Mouse (Mus musculus) stomach, embryonic 14.5 days (tissue): ENCODE measurements around the gene Dnm2. TPM values are rescaled to one million over a fixed set of nuclear protein-coding genes. Genes with fewer than 3 reads are reported as not detected.
A peak's percentile ranks its signal among the peaks of the same experiment; 100 is the strongest.

Experiments used
- ATAC-seq: fragments of 200-750 bp; cut with Nextera tagmentation; 2 replicates; pipeline ENCODE4 v1.8.0; 2017; ENCODE audit warnings: low read depth, moderate TSS enrichment; ENCODE audit not compliant: insufficient number of reproducible peaks, insufficient read depth, low FRiP score
- H3K27ac ChIP-seq: fragments of 300-500 bp; sonication (generic); 2 replicates; pipeline ENCODE4 v1.5.1; 2014; ENCODE audit warnings: mild to moderate bottlenecking, low read length, moderate library complexity, mixed read lengths
- H3K27me3 ChIP-seq: fragments of 300-500 bp; sonication (generic); 2 replicates; pipeline ENCODE4 v1.6.1; 2014; ENCODE audit warnings: low read length, control low read depth, mixed read lengths; ENCODE audit not compliant: control insufficient read depth, insufficient read depth
- H3K36me3 ChIP-seq: fragments of 300-500 bp; sonication (generic); 2 replicates; pipeline ENCODE4 v1.6.1; 2014; ENCODE audit warnings: mild to moderate bottlenecking, control low read depth, low read length, moderate library complexity, mixed read lengths; ENCODE audit not compliant: control insufficient read depth, insufficient read depth
- H3K4me1 ChIP-seq: fragments of 300-500 bp; sonication (generic); 2 replicates; pipeline ENCODE4 v1.6.1; 2014; ENCODE audit warnings: low read length, control low read depth, mixed read lengths; ENCODE audit not compliant: control insufficient read depth, insufficient read depth
- H3K4me2 ChIP-seq: fragments of 300-500 bp; sonication (generic); replicated peaks from 2 replicates; pipeline ENCODE4 v1.6.1; 2014; ENCODE audit warnings: low read depth, low read length, control low read depth
- H3K4me3 ChIP-seq: fragments of 300-500 bp; sonication (generic); 2 replicates; pipeline ENCODE4 v1.5.1; 2014; ENCODE audit warnings: low read depth, low read length, control low read depth
- H3K9ac ChIP-seq: fragments of 300-500 bp; sonication (generic); replicated peaks from 2 replicates; pipeline ENCODE4 v1.6.1; 2014; ENCODE audit warnings: low read depth, mild to moderate bottlenecking, control low read depth, low read length, moderate library complexity, mixed read lengths
- H3K9me3 ChIP-seq: fragments of 300-500 bp; sonication (generic); 2 replicates; pipeline ENCODE4 v1.6.1; 2016; ENCODE audit warnings: low read depth, low read length, control low read depth; ENCODE audit not compliant: control insufficient read depth
- WGBS: fragments of 180-500 bp; shearing (Covaris S2); extraction: QIAGEN DNeasy Blood & Tissue Kit; methylation state at CpG from one replicate; pipeline ENCODE4 v1.1.7; 2014; 5-methylcytosine and 5-hydroxymethylcytosine counted together
- microRNA-seq: library from miRNA; unstranded; fragments of <30 nt; microRNA quantifications from one replicate; pipeline ENCODE4, GENCODE M21; 2016
- polyA plus RNA-seq: library from polyadenylated mRNA; unstranded; fragments of >200 nt; fragmentation: Nextera tagmentation; extraction: Ambion mirVana; gene quantifications from 2 replicates; pipeline ENCODE4 v1.2.1, GENCODE M21; 2014

Dnm2 gene
- polyA plus RNA-seq, 1 experiment from 2014 or later = 61.6 TPM

DNA sequence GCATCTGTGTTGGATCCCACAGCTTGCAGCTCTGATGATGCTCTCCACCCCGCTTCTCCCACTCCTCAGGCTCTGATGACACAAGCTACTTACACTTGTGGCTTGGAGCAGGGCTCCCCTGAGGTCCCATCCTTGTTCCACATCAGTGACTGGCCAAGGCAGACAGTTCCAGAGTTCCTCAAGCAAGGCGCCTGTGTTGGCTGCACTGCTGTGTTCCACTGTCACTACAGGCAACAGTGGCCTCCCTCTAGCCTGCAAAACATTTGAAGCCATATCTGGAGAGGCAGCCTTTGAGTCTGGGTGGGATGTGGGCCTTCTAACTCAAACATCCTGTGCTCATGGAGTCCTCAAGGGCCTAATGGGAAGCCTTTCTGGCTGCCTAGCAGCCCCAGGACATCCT is 132.3 kb downstream of the Dnm2 start:
- H3K27ac ChIP-seq = no peak overlapping the region; the same call in 1 of the 2 replicates
- WGBS = 90% methylated on average over 2 of the region's 2 CpGs
- peaks cover 12% of the 10 kb centered on the region; the same call in 1 of the 2 replicates for H3K36me3 ChIP-seq
- H3K4me3 ChIP-seq = no peak overlapping the region
- no peak for ATAC-seq
- H3K4me1 ChIP-seq = peaks cover 6% of the 10 kb centered on the region; the same call in 1 of the 2 replicates
- no peaks in the 10 kb centered on the region for H3K27me3 ChIP-seq
- no peaks in the 10 kb centered on the region for H3K9me3 ChIP-seq
- no peak overlapping the region for H3K4me2 ChIP-seq
- no peak overlapping the region for H3K9ac ChIP-seq

Small RNA genes lying within 50 kb of the gene (microRNA-seq; reads per million reads assigned to microRNA genes)
- gene Mir199a-1 = 9.6 reads per million, percentile 20 among the genes with 10 or more reads in this experiment

Other genes with a start within 250 kb of the Dnm2 start
- 34.5 and 40.3 TPM in 2 replicates for gene Keap1, start 185.5 kb upstream of the Dnm2 start, polyA plus RNA-seq
- 0.27 and 0.48 TPM in 2 replicates for gene S1pr5, start 176.5 kb upstream of the Dnm2 start, polyA plus RNA-seq
- 38.8 and 43.5 TPM in 2 replicates for gene Atg4d, start 159.6 kb upstream of the Dnm2 start, polyA plus RNA-seq
- gene Kri1, start 136.9 kb upstream of the Dnm2 start, polyA plus RNA-seq = 14.1 and 14.7 TPM in 2 replicates
- gene Cdkn2d, start 133.5 kb upstream of the Dnm2 start, polyA plus RNA-seq = 47.4 and 48.5 TPM in 2 replicates
- gene Ap1m2, start 112.6 kb upstream of the Dnm2 start, polyA plus RNA-seq = 54.4 and 55.8 TPM in 2 replicates
- gene Slc44a2, start 104.2 kb upstream of the Dnm2 start, polyA plus RNA-seq = 122 and 125 TPM in 2 replicates
- 184 and 193 TPM in 2 replicates for gene Ilf3, start 57.0 kb upstream of the Dnm2 start, polyA plus RNA-seq
- gene Qtrt1, start 13.1 kb upstream of the Dnm2 start, polyA plus RNA-seq = 54.2 and 65.4 TPM in 2 replicates
- 92.8 and 94.5 TPM in 2 replicates for gene Tmed1, start 85.3 kb downstream of the Dnm2 start, polyA plus RNA-seq
- gene AB124611, start 101.3 kb downstream of the Dnm2 start, polyA plus RNA-seq = 5.9 and 6.0 TPM in 2 replicates
- 39.7 and 42.7 TPM in 2 replicates for gene Carm1, start 122.0 kb downstream of the Dnm2 start, polyA plus RNA-seq
- 29.4 and 33.4 TPM in 2 replicates for gene Timm29, start 167.8 kb downstream of the Dnm2 start, polyA plus RNA-seq
- 26.9 and 27.5 TPM in 2 replicates for gene Yipf2, start 167.9 kb downstream of the Dnm2 start, polyA plus RNA-seq
- 91.8 and 95.0 TPM in 2 replicates for gene Smarca4, start 191.3 kb downstream of the Dnm2 start, polyA plus RNA-seq